Mouse (Mus musculus): ENCODE measurements at regions not wholly inside any gene's neighbourhood (a gene's known extent, or its start where the extent isn't known, plus 50 kb on each side); places are given as distances from the start of the nearest gene placed in this dataset.
A peak's percentile ranks its signal among the peaks of the same experiment; 100 is the strongest.

GRCm38 (mm10) chr5:120251697-120252401 lies 135.6 kb downstream of the Rbm19 start:
- WGBS: 17% methylated on average over 22 of the region's 22 CpGs
- Histone ChIP-seq H3K27ac (ENCODE audit: insufficient read depth, low read depth, low read length) (no peak overlapping the region), H3K36me3 (ENCODE audit: control insufficient read depth, insufficient read depth, low read length) (no peaks in the 10 kb centered on the region), H3K4me3 (ENCODE audit: low read depth, low read length) (no peak overlapping the region), H3K27me3 (ENCODE audit: control insufficient read depth, insufficient read depth, low read length) (peaks cover 12% of the 10 kb centered on the region), H3K4me1 (ENCODE audit: control insufficient read depth, insufficient read depth, insufficient read length, low read length) (no peaks in the 10 kb centered on the region)
- no peak for TF ChIP-seq POLR2A (IDR thresholded peaks at IDR 0.05; ENCODE audit: low read depth, low read length)
- no peak for TF ChIP-seq CTCF (IDR thresholded peaks at IDR 0.05; ENCODE audit: extremely low read depth, insufficient read length, insufficient replicate concordance, low read depth, low read length)

GRCm38 (mm10) chr5:120252551-120252950 lies 136.3 kb downstream of the Rbm19 start:
- Histone ChIP-seq H3K36me3 (ENCODE audit: control insufficient read depth, insufficient read depth, low read length) (no peaks in the 10 kb centered on the region), H3K4me3 (ENCODE audit: low read depth, low read length) (no peak overlapping the region), H3K4me1 (ENCODE audit: control insufficient read depth, insufficient read depth, insufficient read length, low read length) (no peaks in the 10 kb centered on the region), H3K27ac (ENCODE audit: insufficient read depth, low read depth, low read length) (no peak overlapping the region), H3K27me3 (ENCODE audit: control insufficient read depth, insufficient read depth, low read length) (peaks cover 12% of the 10 kb centered on the region)
- 12% methylated on average over 8 of the region's 8 CpGs for WGBS
- TF ChIP-seq CTCF (IDR thresholded peaks at IDR 0.05; ENCODE audit: extremely low read depth, insufficient read length, insufficient replicate concordance, low read depth, low read length) (peak; percentile 32; the same call in 1 of the 2 replicates), POLR2A (IDR thresholded peaks at IDR 0.05; ENCODE audit: low read depth, low read length) (no peak)

DNA sequence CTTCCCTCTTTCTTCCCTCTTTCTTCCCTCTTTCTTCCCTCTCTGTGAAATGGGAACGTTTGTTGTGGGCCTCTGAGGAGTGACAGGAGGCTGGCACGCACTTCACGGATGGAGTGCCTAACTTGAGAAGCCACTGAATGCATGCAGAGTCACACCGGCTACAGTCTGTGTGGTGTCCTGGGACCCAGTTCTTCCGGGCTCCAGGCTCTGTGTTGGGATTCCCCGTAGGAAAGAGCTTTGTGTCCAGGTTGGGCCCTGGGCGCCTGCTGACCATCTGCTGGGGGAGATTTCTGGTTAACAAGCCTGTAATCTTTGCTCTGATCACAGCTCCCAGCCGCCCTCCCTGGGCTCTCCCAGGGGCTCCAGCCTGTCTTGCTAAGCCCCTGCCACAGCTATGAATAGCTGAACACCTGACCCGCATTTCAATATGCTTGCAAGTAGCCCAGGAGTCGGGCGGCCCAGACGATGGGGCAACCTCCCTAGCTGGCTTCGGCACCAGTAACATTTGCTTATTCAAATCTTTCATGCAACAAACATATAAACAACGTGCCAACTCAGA lies 146.5 kb downstream of the Rbm19 start:
- Histone ChIP-seq H3K36me3 (ENCODE audit: control insufficient read depth, insufficient read depth, low read length) (no peaks in the 10 kb centered on the region), H3K4me1 (ENCODE audit: control insufficient read depth, insufficient read depth, insufficient read length, low read length) (no peaks in the 10 kb centered on the region), H3K27ac (ENCODE audit: insufficient read depth, low read depth, low read length) (no peak overlapping the region), H3K27me3 (ENCODE audit: control insufficient read depth, insufficient read depth, low read length) (no peaks in the 10 kb centered on the region), H3K4me3 (ENCODE audit: low read depth, low read length) (no peak overlapping the region)
- TF ChIP-seq POLR2A (IDR thresholded peaks at IDR 0.05; ENCODE audit: low read depth, low read length) (no peak), CTCF (IDR thresholded peaks at IDR 0.05; ENCODE audit: extremely low read depth, insufficient read length, insufficient replicate concordance, low read depth, low read length) (no peak)
- WGBS: 63% methylated on average over 14 of the region's 14 CpGs

DNA sequence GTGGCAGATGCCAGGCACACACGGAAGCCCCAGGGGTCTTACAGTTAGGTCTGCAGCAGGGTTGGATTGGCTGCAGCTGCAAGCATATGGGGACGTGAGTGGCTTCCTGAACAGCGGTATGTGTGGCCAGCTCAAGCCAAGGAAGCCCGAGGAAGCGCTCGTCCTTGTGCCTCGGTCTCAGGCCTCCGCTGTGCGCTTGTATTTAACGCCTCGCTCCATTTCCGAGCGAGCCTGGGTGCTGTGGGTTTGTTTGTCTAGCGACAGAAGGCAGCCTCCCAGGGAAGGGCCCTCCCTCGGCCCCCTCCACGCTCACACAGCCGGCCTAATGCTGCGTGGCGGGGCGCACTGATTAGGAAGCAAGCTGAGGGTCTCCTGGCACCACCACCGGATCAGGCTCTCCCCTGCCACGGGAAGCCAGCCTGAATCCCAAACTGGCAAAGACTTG lies 153.2 kb downstream of the Rbm19 start:
- H3K27ac ChIP-seq (ENCODE audit: insufficient read depth, low read depth, low read length): no peak overlapping the region
- no peak overlapping the region for H3K4me3 ChIP-seq (ENCODE audit: low read depth, low read length)
- H3K4me1 ChIP-seq (ENCODE audit: control insufficient read depth, insufficient read depth, insufficient read length, low read length): no peaks in the 10 kb centered on the region
- TF ChIP-seq CTCF (IDR thresholded peaks at IDR 0.05; ENCODE audit: extremely low read depth, insufficient read length, insufficient replicate concordance, low read depth, low read length) (no peak), POLR2A (IDR thresholded peaks at IDR 0.05; ENCODE audit: low read depth, low read length) (no peak)
- H3K36me3 ChIP-seq (ENCODE audit: control insufficient read depth, insufficient read depth, low read length): no peaks in the 10 kb centered on the region
- WGBS: 13% methylated on average over 22 of the region's 22 CpGs
- no peaks in the 10 kb centered on the region; the same call in 1 of the 2 replicates for H3K27me3 ChIP-seq (ENCODE audit: control insufficient read depth, insufficient read depth, low read length)

GRCm38 (mm10) chr5:120270887-120271616 lies 154.8 kb downstream of the Rbm19 start:
- TF ChIP-seq CTCF (IDR thresholded peaks at IDR 0.05; ENCODE audit: extremely low read depth, insufficient read length, insufficient replicate concordance, low read depth, low read length): no peak
- Histone ChIP-seq H3K4me3 (ENCODE audit: low read depth, low read length) (no peak overlapping the region), H3K36me3 (ENCODE audit: control insufficient read depth, insufficient read depth, low read length) (no peaks in the 10 kb centered on the region), H3K4me1 (ENCODE audit: control insufficient read depth, insufficient read depth, insufficient read length, low read length) (no peaks in the 10 kb centered on the region), H3K27me3 (ENCODE audit: control insufficient read depth, insufficient read depth, low read length) (no peaks in the 10 kb centered on the region; the same call in 1 of the 2 replicates), H3K27ac (ENCODE audit: insufficient read depth, low read depth, low read length) (no peak overlapping the region)
- 51% methylated on average over 14 of the region's 14 CpGs for WGBS

DNA sequence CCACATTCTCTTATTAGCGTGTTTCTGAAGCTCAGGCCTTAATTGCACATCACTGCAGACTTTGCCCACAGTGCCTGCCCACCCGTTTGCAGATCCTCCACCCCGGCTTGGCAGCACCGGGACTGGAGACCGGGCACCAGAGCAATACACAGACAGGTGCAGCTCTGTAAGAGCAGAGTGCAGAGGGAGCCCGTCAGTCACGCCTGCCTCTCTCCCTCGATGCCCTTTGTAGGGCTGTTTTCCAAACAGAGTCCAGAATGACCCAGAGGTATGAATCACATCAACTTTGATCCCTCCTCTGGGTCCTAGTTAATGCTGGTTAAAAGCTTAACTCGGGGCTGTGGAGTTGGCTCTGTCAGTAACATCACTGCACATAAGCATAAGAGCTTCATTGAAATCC lies 155.3 kb upstream of the Lhx5 start:
- H3K4me1 ChIP-seq (ENCODE audit: control insufficient read depth, insufficient read depth, insufficient read length, low read length): no peaks in the 10 kb centered on the region
- no peaks in the 10 kb centered on the region for H3K36me3 ChIP-seq (ENCODE audit: control insufficient read depth, insufficient read depth, low read length)
- WGBS: 37% methylated on average over 9 of the region's 9 CpGs
- no peak overlapping the region for H3K27ac ChIP-seq (ENCODE audit: insufficient read depth, low read depth, low read length)
- H3K27me3 ChIP-seq (ENCODE audit: control insufficient read depth, insufficient read depth, low read length): peaks cover 10% of the 10 kb centered on the region; the same call in 1 of the 2 replicates
- TF ChIP-seq CTCF (IDR thresholded peaks at IDR 0.05; ENCODE audit: extremely low read depth, insufficient read length, insufficient replicate concordance, low read depth, low read length): no peak
- no peak for TF ChIP-seq POLR2A (IDR thresholded peaks at IDR 0.05; ENCODE audit: low read depth, low read length)
- no peak overlapping the region for H3K4me3 ChIP-seq (ENCODE audit: low read depth, low read length)

- no peaks in the 10 kb centered on the region for H3K4me1 ChIP-seq (ENCODE audit: control insufficient read depth, insufficient read depth, insufficient read length, low read length)
- peaks cover 14% of the 10 kb centered on the region; the same call in 1 of the 2 replicates for H3K27me3 ChIP-seq (ENCODE audit: control insufficient read depth, insufficient read depth, low read length)
- H3K36me3 ChIP-seq (ENCODE audit: control insufficient read depth, insufficient read depth, low read length): no peaks in the 10 kb centered on the region
- 3% methylated on average over 13 of the region's 13 CpGs for WGBS
- TF ChIP-seq POLR2A (IDR thresholded peaks at IDR 0.05; ENCODE audit: low read depth, low read length): no peak
- H3K4me3 ChIP-seq (ENCODE audit: low read depth, low read length): no peak overlapping the region
- H3K27ac ChIP-seq (ENCODE audit: insufficient read depth, low read depth, low read length): no peak overlapping the region
Measured at GRCm38 (mm10) chr5:120280321-120280720, 151.2 kb upstream of the Lhx5 start.

Measured in small intestine, adult 2 months (tissue).